In genomic region chr4:51928245-51928644, GRCm38 (mm10) we compare ENCODE assay signal across 19 mouse cellular contexts.
DNase-seq lines count a peak whose midpoint lies in the region; ATAC-seq and TF ChIP-seq lines count a peak whose summit lies in the region.
"Had no signal": no experiment of that assay in that cellular context is flagged by ENCODE, and none has a peak within 500 bp of the region (broad histone marks: within the 10 kb centered on the region; RNA-seq: fewer than 3 reads in every experiment).

No protein-coding gene starts in this region.

- H3K9me3 ChIP-seq in hindbrain, embryonic 12.5 days (replicated peaks): no peaks in the 10 kb centered on the region
- H3K9me3 ChIP-seq in hindbrain, embryonic 16.5 days (ENCODE audit: control insufficient read depth, low read length): no peaks in the 10 kb centered on the region
- no peaks in the 10 kb centered on the region for H3K9me3 ChIP-seq in neural tube, embryonic 14.5 days (ENCODE audit: control insufficient read depth, low read length)
- H3K9me3 ChIP-seq in midbrain, embryonic 14.5 days (ENCODE audit: control insufficient read depth, low read length): no peaks in the 10 kb centered on the region
- H3K9me3 ChIP-seq in midbrain, postnatal 0 days (ENCODE audit: low read length): no peaks in the 10 kb centered on the region
- no peaks in the 10 kb centered on the region for H3K9me3 ChIP-seq in kidney, embryonic 16.5 days (ENCODE audit: low read length)
- H3K9me3 ChIP-seq: embryonic facial prominence, embryonic 12.5 days; forebrain, embryonic 12.5 days; heart, embryonic 12.5 days; intestine, embryonic 15.5 days had no signal

- H3K4me1 ChIP-seq in hindbrain, embryonic 12.5 days: no peaks in the 10 kb centered on the region
- H3K4me1 ChIP-seq in hindbrain, embryonic 16.5 days (ENCODE audit: control insufficient read depth, insufficient read depth, low read depth, low read length): no peaks in the 10 kb centered on the region
- H3K4me1 ChIP-seq in neural tube, embryonic 14.5 days (ENCODE audit: control insufficient read depth, insufficient read depth, low read length): no peaks in the 10 kb centered on the region
- no peaks in the 10 kb centered on the region for H3K4me1 ChIP-seq in midbrain, embryonic 14.5 days (ENCODE audit: control insufficient read depth, insufficient read depth, low read length)
- no peaks in the 10 kb centered on the region for H3K4me1 ChIP-seq in midbrain, postnatal 0 days (ENCODE audit: insufficient read depth, low read length)
- no peaks in the 10 kb centered on the region for H3K4me1 ChIP-seq in kidney, embryonic 16.5 days (ENCODE audit: insufficient read depth, low read length)
- H3K4me1 ChIP-seq: embryonic facial prominence, embryonic 12.5 days; forebrain, embryonic 12.5 days; heart, embryonic 12.5 days; intestine, embryonic 15.5 days had no signal

- no peak for TF ChIP-seq CTCF in midbrain, postnatal 0 days (IDR thresholded peaks at IDR 0.05)

- DNase-seq in neural tube, embryonic 10.5 days (ENCODE audit: extremely low spot score, low spot score): no peak
- peak; percentile 73 for DNase-seq in midbrain, embryonic 14.5 days
- peak; percentile 24 for DNase-seq in midbrain, postnatal 0 days (ENCODE audit: low spot score)
- DNase-seq: adrenal gland, adult 2 months; adrenal gland, postnatal 25 days; cerebellum, adult 2 months; cerebellum, postnatal 14 days; embryo, embryonic 11 days; gastrocnemius, adult 2 months; gastrocnemius, postnatal 25 days; heart, postnatal 36 days had no signal

- no peaks in the 10 kb centered on the region for H3K36me3 ChIP-seq in hindbrain, embryonic 12.5 days
- H3K36me3 ChIP-seq in hindbrain, embryonic 16.5 days (ENCODE audit: control insufficient read depth, insufficient read depth, low read length): no peaks in the 10 kb centered on the region
- no peaks in the 10 kb centered on the region for H3K36me3 ChIP-seq in neural tube, embryonic 14.5 days (ENCODE audit: control insufficient read depth, insufficient read depth, low read length)
- H3K36me3 ChIP-seq in midbrain, embryonic 14.5 days (ENCODE audit: control insufficient read depth, insufficient read depth, low read length): no peaks in the 10 kb centered on the region
- no peaks in the 10 kb centered on the region for H3K36me3 ChIP-seq in midbrain, postnatal 0 days (ENCODE audit: insufficient read depth, low read length)
- H3K36me3 ChIP-seq in kidney, embryonic 16.5 days (ENCODE audit: insufficient read depth, low read length): no peaks in the 10 kb centered on the region
- H3K36me3 ChIP-seq: embryonic facial prominence, embryonic 12.5 days; forebrain, embryonic 12.5 days; heart, embryonic 12.5 days; intestine, embryonic 15.5 days had no signal

- H3K27ac ChIP-seq in hindbrain, embryonic 12.5 days: no peak overlapping the region
- no peak overlapping the region for H3K27ac ChIP-seq in hindbrain, embryonic 16.5 days (ENCODE audit: low read depth, low read length)
- no peak overlapping the region for H3K27ac ChIP-seq in neural tube, embryonic 14.5 days (ENCODE audit: low read depth, low read length)
- H3K27ac ChIP-seq in midbrain, embryonic 14.5 days (replicated peaks; ENCODE audit: low read depth, low read length): no peak overlapping the region
- H3K27ac ChIP-seq in midbrain, postnatal 0 days (ENCODE audit: low read depth, low read length): no peak overlapping the region
- no peak overlapping the region for H3K27ac ChIP-seq in kidney, embryonic 16.5 days (ENCODE audit: low read length)
- H3K27ac ChIP-seq: embryonic facial prominence, embryonic 12.5 days; forebrain, embryonic 12.5 days; gastrocnemius, adult 2 months; intestine, embryonic 15.5 days had no signal

- no peak overlapping the region for H3K4me3 ChIP-seq in hindbrain, embryonic 12.5 days
- H3K4me3 ChIP-seq in hindbrain, embryonic 16.5 days (ENCODE audit: low read length): no peak overlapping the region
- H3K4me3 ChIP-seq in neural tube, embryonic 14.5 days (ENCODE audit: low read depth, low read length): no peak overlapping the region
- no peak overlapping the region for H3K4me3 ChIP-seq in midbrain, embryonic 14.5 days (replicated peaks; ENCODE audit: low read depth, low read length)
- H3K4me3 ChIP-seq in midbrain, postnatal 0 days (ENCODE audit: low read depth, low read length): no peak overlapping the region
- H3K4me3 ChIP-seq in kidney, embryonic 16.5 days (ENCODE audit: low read length): no peak overlapping the region
- H3K4me3 ChIP-seq: embryonic facial prominence, embryonic 12.5 days; forebrain, embryonic 12.5 days; gastrocnemius, adult 2 months; heart, embryonic 12.5 days; intestine, embryonic 15.5 days had no signal

- ATAC-seq in hindbrain, embryonic 12.5 days (ENCODE audit: low FRiP score): peak; percentile 63
- no peak for ATAC-seq in hindbrain, embryonic 16.5 days
- peak; percentile 54; the same call in 1 of the 2 replicates for ATAC-seq in neural tube, embryonic 14.5 days (ENCODE audit: low read depth)
- peak; percentile 80; the same call in 1 of the 2 replicates for ATAC-seq in midbrain, embryonic 14.5 days (ENCODE audit: low FRiP score, low TSS enrichment)
- ATAC-seq in midbrain, postnatal 0 days (ENCODE audit: low FRiP score): no peak
- no peak for ATAC-seq in kidney, embryonic 16.5 days (ENCODE audit: low FRiP score, low TSS enrichment)
- ATAC-seq: intestine, embryonic 15.5 days had no signal

- no peak overlapping the region for H3K4me2 ChIP-seq in hindbrain, embryonic 12.5 days (replicated peaks)
- no peak overlapping the region for H3K4me2 ChIP-seq in hindbrain, embryonic 16.5 days (ENCODE audit: low read length)
- no peak overlapping the region for H3K4me2 ChIP-seq in neural tube, embryonic 14.5 days (ENCODE audit: low read depth, low read length)
- H3K4me2 ChIP-seq in midbrain, embryonic 14.5 days (ENCODE audit: low read length): no peak overlapping the region
- H3K4me2 ChIP-seq in midbrain, postnatal 0 days (ENCODE audit: low read depth, low read length, poor library complexity, severe bottlenecking): no peak overlapping the region
- no peak overlapping the region for H3K4me2 ChIP-seq in kidney, embryonic 16.5 days (replicated peaks; ENCODE audit: low read depth, low read length)
- H3K4me2 ChIP-seq: embryonic facial prominence, embryonic 12.5 days; forebrain, embryonic 12.5 days; heart, embryonic 12.5 days; intestine, embryonic 15.5 days had no signal

- H3K27me3 ChIP-seq in hindbrain, embryonic 12.5 days: no peaks in the 10 kb centered on the region
- H3K27me3 ChIP-seq in hindbrain, embryonic 16.5 days (replicated peaks; ENCODE audit: control insufficient read depth, insufficient read depth, low read length): no peaks in the 10 kb centered on the region
- H3K27me3 ChIP-seq in neural tube, embryonic 14.5 days (ENCODE audit: control insufficient read depth, insufficient read depth, low read length): no peaks in the 10 kb centered on the region
- H3K27me3 ChIP-seq in midbrain, embryonic 14.5 days (ENCODE audit: control insufficient read depth, insufficient read depth, low read length): no peaks in the 10 kb centered on the region
- H3K27me3 ChIP-seq in midbrain, postnatal 0 days (ENCODE audit: insufficient read depth, low read length): no peaks in the 10 kb centered on the region
- H3K27me3 ChIP-seq in kidney, embryonic 16.5 days (ENCODE audit: insufficient read depth, low read length): no peaks in the 10 kb centered on the region
- H3K27me3 ChIP-seq: embryonic facial prominence, embryonic 12.5 days; forebrain, embryonic 12.5 days; heart, embryonic 12.5 days; intestine, embryonic 15.5 days had no signal

- no peak overlapping the region for H3K9ac ChIP-seq in hindbrain, embryonic 12.5 days
- H3K9ac ChIP-seq in hindbrain, embryonic 16.5 days (ENCODE audit: low read depth, low read length): no peak overlapping the region
- no peak overlapping the region for H3K9ac ChIP-seq in neural tube, embryonic 14.5 days (replicated peaks; ENCODE audit: low read depth, low read length)
- no peak overlapping the region for H3K9ac ChIP-seq in midbrain, embryonic 14.5 days (replicated peaks; ENCODE audit: low read length)
- no peak overlapping the region for H3K9ac ChIP-seq in midbrain, postnatal 0 days (replicated peaks; ENCODE audit: low read length, poor library complexity, severe bottlenecking)
- no peak overlapping the region for H3K9ac ChIP-seq in kidney, embryonic 16.5 days (replicated peaks; ENCODE audit: low read length)
- H3K9ac ChIP-seq: embryonic facial prominence, embryonic 12.5 days; forebrain, embryonic 12.5 days; heart, embryonic 12.5 days; intestine, embryonic 15.5 days had no signal

Comparison
In these comparisons a context has a peak if more than half of its experiments do, and no peak if none do; other contexts are left out.
1. ATAC-seq: peak in hindbrain, embryonic 12.5 days (single experiment), neural tube, embryonic 14.5 days (single experiment) and midbrain, embryonic 14.5 days (single experiment); none in hindbrain, embryonic 16.5 days (single experiment), midbrain, postnatal 0 days (single experiment) and kidney, embryonic 16.5 days (single experiment).